Mouse (Mus musculus): ENCODE measurements around the gene Rfpl4b. TPM values are rescaled to one million over a fixed set of nuclear protein-coding genes. Genes with fewer than 3 reads are reported as not detected.

The Rfpl4b gene
- total and polyA plus RNA-seq, 2 experiments from 2014 or later, result not detected

- no peaks in the 10 kb centered on the region for H3K9me3 ChIP-seq (ENCODE audit: low read length)
- no peak overlapping the region for H3K4me3 ChIP-seq (ENCODE audit: low read depth, low read length)
- no peak overlapping the region for H3K4me2 ChIP-seq (ENCODE audit: low read depth)
- H3K4me1 ChIP-seq (ENCODE audit: insufficient read depth), result no peaks in the 10 kb centered on the region
- H3K9ac ChIP-seq, result no peak overlapping the region
- no peak overlapping the region for H3K27ac ChIP-seq (ENCODE audit: low read depth, low read length)
- TF ChIP-seq CTCF (IDR thresholded peaks at IDR 0.05; ENCODE audit: low read depth), result no peak
- ATAC-seq, result no peak
- H3K27me3 ChIP-seq (ENCODE audit: insufficient read depth, low read length), result no peaks in the 10 kb centered on the region
- H3K36me3 ChIP-seq (ENCODE audit: insufficient read depth), result no peaks in the 10 kb centered on the region
- WGBS, result 97% methylated on average over 8 of the region's 8 CpGs
- no peak for DNase-seq
Measured at GRCm38 (mm10) chr10:38804047-38804446, 17.5 kb downstream of the Rfpl4b start.

DNA sequence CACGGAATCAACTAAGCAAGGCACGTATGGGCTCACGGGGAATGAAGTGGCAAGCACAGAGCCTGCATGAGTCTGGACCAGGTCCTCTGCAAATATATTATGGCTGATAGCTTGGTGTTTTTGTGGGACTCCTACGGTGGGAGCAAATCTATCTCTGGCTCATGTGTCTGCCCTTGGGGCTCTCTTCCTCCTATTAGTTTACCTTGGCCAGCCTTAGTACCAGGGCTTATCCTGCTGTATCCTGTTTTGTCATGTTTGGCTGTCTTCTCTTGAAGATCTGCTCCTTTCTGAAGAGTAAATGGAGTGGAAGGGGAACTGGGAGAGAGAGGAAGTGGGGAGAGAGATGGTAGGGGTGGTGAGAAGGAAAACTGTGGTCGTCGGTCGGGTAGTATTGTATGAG lies 18.3 kb downstream of the Rfpl4b start:
- WGBS, result 96% methylated on average over 7 of the region's 7 CpGs
- no peak overlapping the region for H3K4me3 ChIP-seq (ENCODE audit: low read depth, low read length)
- TF ChIP-seq CTCF (IDR thresholded peaks at IDR 0.05; ENCODE audit: low read depth), result no peak
- DNase-seq (no peak), ATAC-seq (no peak)
- no peak overlapping the region for H3K4me2 ChIP-seq (ENCODE audit: low read depth)
- no peak overlapping the region for H3K9ac ChIP-seq
- H3K27me3 ChIP-seq (ENCODE audit: insufficient read depth, low read length), result no peaks in the 10 kb centered on the region
- no peaks in the 10 kb centered on the region for H3K36me3 ChIP-seq (ENCODE audit: insufficient read depth)
- H3K27ac ChIP-seq (ENCODE audit: low read depth, low read length), result no peak overlapping the region
- H3K4me1 ChIP-seq (ENCODE audit: insufficient read depth), result no peaks in the 10 kb centered on the region
- no peaks in the 10 kb centered on the region for H3K9me3 ChIP-seq (ENCODE audit: low read length)

DNA sequence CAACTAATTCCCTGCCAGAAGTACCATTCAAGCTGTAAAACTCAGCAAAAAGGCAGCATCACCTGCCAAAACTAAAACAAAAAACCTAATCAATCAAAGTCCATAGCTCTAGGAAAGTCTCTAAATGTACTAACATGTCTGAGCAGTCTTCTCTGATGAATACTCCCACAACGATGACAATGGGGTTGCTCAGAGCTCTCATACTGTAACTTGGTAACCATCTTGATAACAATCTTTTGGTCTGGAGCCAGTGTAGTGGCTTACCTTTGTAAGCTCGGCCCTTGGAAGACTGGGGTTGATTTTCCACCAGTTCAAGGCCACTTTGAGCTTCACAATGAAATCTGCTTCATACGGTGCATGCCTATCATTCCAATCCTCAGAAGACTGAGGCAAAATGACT lies 33.0 kb downstream of the Rfpl4b start:
- 82% methylated on average over 3 of the region's 3 CpGs for WGBS
- no peak for ATAC-seq

More for the DNA sequence above, 33.0 kb downstream of the Rfpl4b start:
- no peak for TF ChIP-seq CTCF (IDR thresholded peaks at IDR 0.05; ENCODE audit: low read depth)
- no peaks in the 10 kb centered on the region for H3K4me1 ChIP-seq (ENCODE audit: insufficient read depth)
- H3K4me2 ChIP-seq (ENCODE audit: low read depth), result no peak overlapping the region
- DNase-seq, result no peak
- no peaks in the 10 kb centered on the region for H3K36me3 ChIP-seq (ENCODE audit: insufficient read depth)
- no peaks in the 10 kb centered on the region for H3K27me3 ChIP-seq (ENCODE audit: insufficient read depth, low read length)
- no peak overlapping the region for H3K27ac ChIP-seq (ENCODE audit: low read depth, low read length)
- H3K4me3 ChIP-seq (ENCODE audit: low read depth, low read length), result no peak overlapping the region
- no peak overlapping the region for H3K9ac ChIP-seq
- no peaks in the 10 kb centered on the region for H3K9me3 ChIP-seq (ENCODE audit: low read length)

Other genes with a start within 250 kb of the Rfpl4b start
- gene Lama4, start 143.7 kb upstream of the Rfpl4b start, total RNA-seq (2014; rRNA removed), result 14.3 and 22.6 TPM in 2 replicates
- gene Lama4, start 143.7 kb upstream of the Rfpl4b start, polyA plus RNA-seq (2015; fragmentation: Nextera tagmentation; extraction: Ambion mirVana), result 9.7 and 10.4 TPM in 2 replicates